Mouse (Mus musculus) cerebellum, adult 2 months (tissue): Measurements from ENCODE around the gene Pak6.

Source experiments
- CTCF ChIP-seq: fragments of 200-500 bp; IDR thresholded peaks from 2 replicates; pipeline ENCODE4 v1.5.1; 2011; ENCODE audit warnings: low read depth, mild to moderate bottlenecking, control low read depth, low read length, moderate library complexity, borderline replicate concordance; ENCODE audit not compliant: insufficient read depth
- POLR2A ChIP-seq: fragments of 200-500 bp; IDR thresholded peaks from 2 replicates; pipeline ENCODE4 v1.6.1; 2011; ENCODE audit warnings: low read length, control low read depth, borderline replicate concordance; ENCODE audit not compliant: insufficient read depth

- no peak for TF ChIP-seq CTCF
- no peak for TF ChIP-seq POLR2A
Measured at GRCm38 (mm10) chr2:118726873-118727272, 63.8 kb downstream of the Pak6 start.
